Mouse (Mus musculus) forebrain, postnatal 0 days (tissue): Measurements from ENCODE around the gene Tspan33. TPM values are rescaled to one million over a fixed set of nuclear protein-coding genes. Genes with fewer than 3 reads are reported as not detected.
"Not testable (repeated sequence)": the region's sequence is repeated elsewhere in the genome, so short reads cannot be mapped to it uniquely, and the experiment has no call there.

ENCODE experiments used
- ATAC-seq: fragments of 200-750 bp; cut with Nextera tagmentation; 2 replicates; pipeline ENCODE4 v1.8.0; 2017; ENCODE audit warnings: mild to moderate bottlenecking, moderate library complexity
- DNase-seq: peaks from one replicate; pipeline ENCODE4 v3.0.0-alpha.2; 2015
- H3K27ac ChIP-seq: fragments of 300-500 bp; sonication (generic); 2 replicates; pipeline ENCODE4 v1.5.1; 2014; ENCODE audit warnings: low read depth, mild to moderate bottlenecking, antibody characterized with exemption, low read length, moderate library complexity, mixed read lengths
- H3K27me3 ChIP-seq: fragments of 300-500 bp; sonication (generic); 2 replicates; pipeline ENCODE4 v1.6.1; 2014; ENCODE audit warnings: mild to moderate bottlenecking, low read length, mixed read lengths; ENCODE audit not compliant: insufficient read depth
- H3K36me3 ChIP-seq: fragments of 300-500 bp; sonication (generic); 2 replicates; pipeline ENCODE4 v1.6.1; 2014; ENCODE audit warnings: mild to moderate bottlenecking, moderate library complexity; ENCODE audit not compliant: insufficient read depth
- H3K4me1 ChIP-seq: fragments of 300-500 bp; sonication (generic); 2 replicates; pipeline ENCODE4 v1.6.1; 2014; ENCODE audit warnings: antibody characterized with exemption; ENCODE audit not compliant: insufficient read depth
- H3K4me2 ChIP-seq: fragments of 300-500 bp; sonication (generic); 2 replicates; pipeline ENCODE4 v1.6.1; 2014; ENCODE audit warnings: low read depth, mild to moderate bottlenecking, moderate library complexity
- H3K4me3 ChIP-seq: fragments of 300-500 bp; sonication (generic); 2 replicates; pipeline ENCODE4 v1.5.1; 2014; ENCODE audit warnings: low read depth, low read length, mixed read lengths
- H3K9ac ChIP-seq: fragments of 300-500 bp; sonication (generic); 2 replicates; pipeline ENCODE4 v1.6.1; 2014; ENCODE audit warnings: mild to moderate bottlenecking
- H3K9me3 ChIP-seq: fragments of 300-500 bp; sonication (generic); 2 replicates; pipeline ENCODE4 v1.6.1; 2016; ENCODE audit warnings: low read length
- CTCF ChIP-seq: sonication (generic); IDR thresholded peaks from 2 replicates; pipeline ENCODE4 v1.5.1; 2016; ENCODE audit warnings: antibody characterized with exemption, control low read depth, low read depth
- WGBS: fragments of 180-500 bp; shearing (Covaris S2); extraction: QIAGEN DNeasy Blood & Tissue Kit; methylation state at CpG from one replicate; pipeline ENCODE4 v1.1.7; 2014; 5-methylcytosine and 5-hydroxymethylcytosine counted together
- polyA plus RNA-seq: library from polyadenylated mRNA; unstranded; fragments of >200 nt; fragmentation: Nextera tagmentation; extraction: Ambion mirVana; gene quantifications from 2 replicates; pipeline ENCODE4 v1.2.1, GENCODE M21; 2015
- total RNA-seq: library from RNA; depleted of rRNA; stranded (reverse); fragments of >200 nt; gene quantifications from 2 replicates; pipeline ENCODE4 v1.2.3, GENCODE M21; 2014

The Tspan33 gene
- total and polyA plus RNA-seq, 2 experiments from 2014 or later = 9.4 to 12.5 TPM

DNA sequence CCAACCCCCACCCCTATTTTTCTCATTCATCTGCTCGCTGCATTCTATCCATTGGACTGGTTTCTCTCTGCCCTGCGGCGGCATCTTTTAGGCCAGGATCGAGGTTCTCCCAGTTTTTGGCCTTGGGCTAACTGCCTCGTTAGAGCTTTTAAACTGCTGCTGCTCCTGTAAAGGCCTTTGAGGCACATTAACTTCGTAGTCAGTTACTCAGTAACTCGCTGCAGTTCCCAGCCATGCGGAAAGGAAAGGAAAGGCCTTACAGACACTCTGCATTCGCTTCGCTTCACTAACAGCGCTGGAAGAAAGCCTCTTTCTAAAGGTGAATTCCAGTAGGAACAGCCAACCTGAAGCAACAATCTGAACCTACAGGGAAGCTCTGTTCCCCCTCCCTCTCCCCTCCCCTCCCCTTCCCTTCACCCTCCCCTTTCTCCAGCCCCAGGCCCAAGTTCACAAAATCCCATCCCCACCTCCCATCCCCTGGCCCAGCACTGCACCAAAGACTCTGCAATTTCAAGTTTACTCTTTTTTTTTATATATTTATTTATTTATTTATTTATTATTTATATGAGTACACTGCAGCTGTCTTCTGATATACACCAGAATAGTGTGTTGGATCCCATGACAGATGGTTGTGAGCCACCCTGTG, 33.2 kb upstream of the Tspan33 start:
- no peaks in the 10 kb centered on the region for H3K27me3 ChIP-seq
- no peaks in the 10 kb centered on the region for H3K4me1 ChIP-seq
- no peak overlapping the region for H3K4me3 ChIP-seq
- no peaks in the 10 kb centered on the region for H3K36me3 ChIP-seq
- ATAC-seq (no peak), DNase-seq (no peak)
- no peaks in the 10 kb centered on the region for H3K9me3 ChIP-seq
- H3K4me2 ChIP-seq = no peak overlapping the region
- TF ChIP-seq CTCF = no peak
- no peak overlapping the region for H3K9ac ChIP-seq
- H3K27ac ChIP-seq = no peak overlapping the region
- WGBS = 30% methylated on average over 11 of the region's 11 CpGs

DNA sequence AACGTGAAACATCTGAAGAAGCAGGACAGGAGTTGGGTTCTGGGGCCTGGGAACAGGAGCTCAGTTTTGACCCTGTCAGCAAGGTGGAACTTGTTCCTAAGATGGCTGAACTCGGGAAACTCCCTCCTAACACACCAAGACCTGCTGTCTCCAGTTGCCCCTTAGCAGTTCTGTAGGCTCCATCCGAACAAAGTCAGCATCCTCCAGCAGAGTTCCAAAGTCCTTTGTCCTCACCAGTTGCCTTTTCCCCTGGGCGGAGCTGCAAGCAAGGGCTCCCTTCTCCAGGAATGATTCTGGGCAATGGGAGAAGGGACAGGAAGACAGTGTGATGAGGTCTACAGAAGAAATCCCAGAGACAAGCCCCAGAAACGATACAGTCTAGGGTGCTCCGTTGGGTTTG, 26.8 kb upstream of the Tspan33 start:
- Histone ChIP-seq H3K27me3 (no peaks in the 10 kb centered on the region), H3K4me2 (no peak overlapping the region), H3K9me3 (no peaks in the 10 kb centered on the region), H3K27ac (no peak overlapping the region), H3K9ac (no peak overlapping the region), H3K4me1 (no peaks in the 10 kb centered on the region), H3K4me3 (no peak overlapping the region), H3K36me3 (no peaks in the 10 kb centered on the region)
- DNase-seq = no peak
- no peak for TF ChIP-seq CTCF
- WGBS = 80% methylated on average over 6 of the region's 6 CpGs
- ATAC-seq = no peak

DNA sequence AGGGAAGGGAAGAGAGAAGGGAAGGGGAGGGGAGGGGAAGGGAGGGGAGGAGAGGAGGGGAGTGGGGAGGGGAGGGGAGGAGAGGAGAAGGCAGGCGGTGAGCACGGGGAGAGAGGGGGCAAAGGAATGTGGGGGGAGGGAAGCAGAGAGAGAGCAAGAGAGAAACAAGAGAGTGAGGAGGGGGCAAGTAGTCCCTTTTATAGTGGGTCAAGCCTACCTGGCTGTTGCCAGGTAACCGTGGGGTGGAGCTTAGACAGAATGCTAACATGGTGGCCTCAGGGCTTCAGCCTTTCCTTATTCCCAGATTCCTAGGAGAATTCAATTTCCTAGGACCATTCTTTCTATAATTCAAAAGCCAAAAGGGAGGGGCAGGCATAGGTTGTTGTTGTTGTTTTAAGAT, 22.3 kb upstream of the Tspan33 start:
- no peak overlapping the region for H3K27ac ChIP-seq

DNA sequence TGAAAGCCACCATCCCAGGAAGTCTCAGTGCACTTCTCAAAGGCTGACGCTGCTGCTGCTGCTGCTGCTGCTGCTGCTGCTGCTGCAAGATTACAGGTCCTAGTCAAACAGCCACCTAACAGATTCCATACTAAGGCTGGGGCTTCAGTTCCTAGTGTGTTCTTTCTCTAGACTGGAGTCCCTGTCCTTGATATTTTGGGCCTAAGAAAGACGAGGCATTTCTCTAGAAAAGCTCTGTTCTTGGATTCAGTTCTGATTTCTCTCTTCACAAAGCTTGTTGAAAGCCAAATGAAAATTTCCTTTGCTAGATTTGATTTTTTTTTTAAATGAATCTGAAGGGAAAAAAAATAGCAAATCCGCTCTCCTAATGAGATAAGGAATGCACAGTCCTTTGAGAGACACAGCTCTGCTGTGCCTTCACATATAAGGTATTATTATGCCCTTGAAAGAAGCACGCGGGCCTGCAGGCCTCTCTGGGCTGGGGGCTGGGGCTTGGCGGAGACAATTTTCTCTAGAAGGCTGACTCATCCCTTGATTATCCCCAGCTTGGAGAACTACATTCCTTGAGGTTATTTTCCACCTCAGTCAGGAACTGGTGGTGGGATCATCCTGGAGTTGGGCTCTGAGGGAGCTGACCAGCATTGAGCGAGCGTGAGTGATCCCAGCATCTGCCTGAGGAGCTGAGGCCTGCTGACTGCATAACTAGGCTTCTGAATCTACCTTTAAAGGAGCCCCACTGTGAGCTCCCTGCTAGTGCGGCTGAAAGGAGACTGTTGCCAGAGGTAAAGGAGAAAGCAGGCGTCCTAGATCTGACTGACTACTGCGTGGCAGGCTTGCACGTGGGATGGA, 21.2 kb upstream of the Tspan33 start:
- ATAC-seq = peak; percentile 58
- no peak overlapping the region for H3K4me2 ChIP-seq
- no peaks in the 10 kb centered on the region for H3K27me3 ChIP-seq
- no peak for TF ChIP-seq CTCF
- no peaks in the 10 kb centered on the region for H3K9me3 ChIP-seq
- WGBS = 20% methylated on average over 12 of the region's 12 CpGs
- H3K4me1 ChIP-seq = no peaks in the 10 kb centered on the region
- DNase-seq = no peak
- peak overlapping the region; percentile 18; the same call in 1 of the 2 replicates for H3K9ac ChIP-seq
- H3K36me3 ChIP-seq = no peaks in the 10 kb centered on the region
- peak overlapping the region; percentile 22; the same call in 1 of the 2 replicates for H3K27ac ChIP-seq
- no peak overlapping the region for H3K4me3 ChIP-seq

More for the DNA sequence above, 22.3 kb upstream of the Tspan33 start:
- Histone ChIP-seq H3K4me3 (no peak overlapping the region), H3K27me3 (no peaks in the 10 kb centered on the region), H3K9ac (no peak overlapping the region), H3K36me3 (no peaks in the 10 kb centered on the region), H3K4me2 (no peak overlapping the region), H3K9me3 (no peaks in the 10 kb centered on the region), H3K4me1 (no peaks in the 10 kb centered on the region)
- ATAC-seq (no peak), DNase-seq (no peak)
- TF ChIP-seq CTCF = no peak
- 19% methylated on average over 3 of the region's 3 CpGs for WGBS

DNA sequence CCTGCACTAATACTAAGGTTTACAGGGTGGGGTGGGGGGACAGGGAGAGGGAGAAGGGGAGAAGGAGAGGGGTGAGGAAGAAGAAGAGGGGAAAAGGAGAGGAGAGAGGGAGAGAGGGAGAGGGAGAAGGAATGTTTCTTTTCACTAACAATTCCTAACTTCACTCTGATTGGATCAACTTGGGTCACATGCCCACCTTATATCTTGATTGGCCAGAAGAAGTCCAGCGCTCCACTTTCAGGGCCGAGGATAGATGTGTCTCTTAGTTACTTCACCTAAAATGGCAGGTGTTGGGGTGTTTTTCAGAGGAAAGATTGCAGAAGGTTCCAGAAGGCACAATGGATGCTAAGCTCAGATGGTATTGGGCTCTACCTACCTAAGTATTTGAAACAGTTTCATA, 20.3 kb upstream of the Tspan33 start:
- Histone ChIP-seq H3K4me1 (no peaks in the 10 kb centered on the region), H3K27ac (no peak overlapping the region), H3K9ac (no peak overlapping the region), H3K36me3 (no peaks in the 10 kb centered on the region), H3K9me3 (no peaks in the 10 kb centered on the region), H3K27me3 (no peaks in the 10 kb centered on the region), H3K4me2 (no peak overlapping the region), H3K4me3 (no peak overlapping the region)
- DNase-seq (no peak), ATAC-seq (no peak)
- 35% methylated on average over 2 of the region's 2 CpGs for WGBS
- TF ChIP-seq CTCF = no peak

DNA sequence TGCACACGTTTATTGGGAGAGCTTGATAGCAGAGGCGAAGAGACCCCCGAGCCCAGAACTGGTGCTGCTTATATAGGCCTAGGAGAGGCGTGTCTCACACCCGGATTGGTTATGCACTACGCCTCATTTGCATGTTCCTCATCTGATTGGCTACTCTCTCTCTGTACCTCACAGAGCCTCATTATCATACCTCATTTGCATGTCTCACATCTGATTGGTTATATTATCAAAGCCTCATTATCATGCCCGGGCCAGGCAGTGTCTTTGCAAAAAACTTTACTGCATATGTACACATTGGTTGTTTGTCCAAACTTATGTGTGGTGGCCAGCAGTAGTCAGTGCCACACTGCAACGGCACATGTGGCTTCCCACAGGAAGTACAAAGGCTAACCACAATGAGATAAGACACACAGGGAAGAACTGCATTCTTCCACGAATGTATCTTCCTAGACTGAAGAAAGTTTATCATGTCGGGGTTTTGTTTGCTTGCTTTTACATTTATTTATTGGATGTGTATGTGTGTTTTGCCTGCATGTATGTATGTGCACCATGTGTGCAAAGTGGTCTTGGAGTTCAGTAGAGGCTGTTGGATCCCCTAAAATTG, 14.0 kb upstream of the Tspan33 start:
- H3K4me1 ChIP-seq, H3K4me3 ChIP-seq, DNase-seq, H3K36me3 ChIP-seq, H3K9ac ChIP-seq, H3K9me3 ChIP-seq, H3K4me2 ChIP-seq, H3K27ac ChIP-seq, ATAC-seq, H3K27me3 ChIP-seq: not testable (repeated sequence)
- WGBS = 85% methylated on average over 8 of the region's 10 CpGs

DNA sequence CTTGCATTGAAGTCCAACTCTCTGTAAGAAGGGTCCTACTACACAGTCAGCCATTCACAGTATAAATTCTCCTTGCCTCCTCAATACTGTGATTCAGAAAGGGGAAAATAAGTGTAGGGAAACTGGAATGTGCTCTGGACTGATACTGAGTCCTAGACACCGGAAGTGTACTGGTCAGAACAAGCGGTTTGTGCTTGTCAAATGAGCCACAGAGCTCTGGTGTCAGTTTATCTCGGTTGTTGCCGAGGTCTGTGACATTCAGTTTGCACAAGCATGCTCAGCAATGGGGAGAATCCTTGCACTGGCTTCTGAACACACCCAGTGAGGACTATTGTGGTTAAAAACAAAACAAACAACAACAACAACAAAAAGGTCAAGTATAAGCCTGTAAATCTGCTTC, 12.2 kb upstream of the Tspan33 start:
- DNase-seq = no peak
- Histone ChIP-seq H3K4me3 (no peak overlapping the region), H3K4me2 (no peak overlapping the region), H3K27ac (no peak overlapping the region), H3K27me3 (no peaks in the 10 kb centered on the region), H3K36me3 (no peaks in the 10 kb centered on the region), H3K9ac (no peak overlapping the region), H3K4me1 (no peaks in the 10 kb centered on the region), H3K9me3 (no peaks in the 10 kb centered on the region)
- TF ChIP-seq CTCF = no peak
- WGBS = 88% methylated on average over 4 of the region's 4 CpGs
- ATAC-seq = no peak
